Mouse (Mus musculus) MEL (cell line): ENCODE measurements around the gene Rab4b. TPM values are rescaled to one million over a fixed set of nuclear protein-coding genes. Genes with fewer than 3 reads are reported as not detected.

Source experiments
- DNase-seq: peaks from one replicate; pipeline ENCODE4 v3.0.0; 2011; ENCODE audit warnings: low read depth, low spot score
- H3K27ac ChIP-seq: 2 replicates; pipeline ENCODE4 v1.5.1; 2012; ENCODE audit warnings: low read depth, mild to moderate bottlenecking, control low read depth, low read length, moderate library complexity; ENCODE audit not compliant: control insufficient read depth
- H3K27me3 ChIP-seq, 2 experiments: fragments of 150-350 bp in 1 of 2; sonication (generic) in 1 of 2; 2 replicates each; pipeline ENCODE4 v1.6.1; 2012; ENCODE audit warnings: low read length in 2 of 2, mild to moderate bottlenecking in 2 of 2, improper control_type of control experiment in 1 of 2, moderate library complexity in 1 of 2; ENCODE audit not compliant: insufficient read depth in 2 of 2, control insufficient read depth in 1 of 2
- H3K36me3 ChIP-seq, 2 experiments: 2 replicates each; pipeline ENCODE4 v1.6.1; 2012 to 2014; ENCODE audit warnings: low read length in 2 of 2, improper control_type of control experiment in 1 of 2, inconsistent platforms in 1 of 2, mild to moderate bottlenecking in 1 of 2; ENCODE audit not compliant: insufficient read depth in 2 of 2, control insufficient read depth in 1 of 2
- H3K4me1 ChIP-seq, 2 experiments: fragments of 150-350 bp in 1 of 2; sonication (generic) in 1 of 2; 2 replicates each; pipeline ENCODE4 v1.6.1; 2012; ENCODE audit warnings: low read length in 2 of 2, improper control_type of control experiment in 1 of 2, mild to moderate bottlenecking in 1 of 2; ENCODE audit not compliant: insufficient read depth in 2 of 2, control insufficient read depth in 1 of 2
- H3K4me3 ChIP-seq, 2 experiments: fragments of 150-350 bp in 1 of 2; sonication (generic) in 1 of 2; 2 replicates each; pipeline ENCODE4 v1.5.1; 2012; ENCODE audit warnings: low read depth in 2 of 2, low read length in 2 of 2, mild to moderate bottlenecking in 2 of 2, moderate library complexity in 2 of 2, control low read depth in 1 of 2, improper control_type of control experiment in 1 of 2; ENCODE audit not compliant: control insufficient read depth in 1 of 2, insufficient read depth in 1 of 2
- H3K79me2 ChIP-seq: 2 replicates; pipeline ENCODE4 v1.6.1; 2012; ENCODE audit warnings: mild to moderate bottlenecking, low read length, moderate library complexity; ENCODE audit not compliant: control insufficient read depth, poor library complexity, insufficient read depth
- H3K9ac ChIP-seq: 2 replicates; pipeline ENCODE4 v1.6.1; 2012; ENCODE audit warnings: low read depth, mild to moderate bottlenecking, control low read depth, low read length, moderate library complexity; ENCODE audit not compliant: control insufficient read depth, poor library complexity, severe bottlenecking
- H3K9me3 ChIP-seq: fragments of 150-350 bp; sonication (generic); replicated peaks from 2 replicates; pipeline ENCODE4 v1.6.1; 2012; ENCODE audit warnings: mild to moderate bottlenecking, low read length, improper control_type of control experiment, moderate library complexity; ENCODE audit not compliant: insufficient read depth
- CTCF ChIP-seq, 3 experiments: IDR thresholded peaks in 2 of 3; conservative IDR thresholded peaks in 1 of 3; 2 replicates each; pipeline ENCODE4 v1.5.1; 2011 to 2012; ENCODE audit warnings: low read length in 3 of 3, low read depth in 2 of 3, mild to moderate bottlenecking in 2 of 3, improper control_type of control experiment in 1 of 3, inconsistent platforms in 1 of 3, mixed read lengths in 1 of 3, moderate library complexity in 1 of 3; ENCODE audit not compliant: control insufficient read depth in 1 of 3, insufficient read depth in 1 of 3, poor library complexity in 1 of 3, severe bottlenecking in 1 of 3
- E2F4 ChIP-seq: IDR thresholded peaks from 2 replicates; pipeline ENCODE4 v1.6.1; 2011; ENCODE audit warnings: low read depth, low read length, improper control_type of control experiment, borderline replicate concordance
- ELF1 ChIP-seq: IDR thresholded peaks from 2 replicates; pipeline ENCODE4 v1.6.1; 2014; ENCODE audit warnings: low read depth, mild to moderate bottlenecking, inconsistent platforms, low read length, improper control_type of control experiment, moderate library complexity
- EP300 ChIP-seq, 2 experiments: IDR thresholded peaks; 2 replicates each; pipeline ENCODE4 v1.6.1; 2011; ENCODE audit warnings: improper control_type of control experiment in 2 of 2, low read length in 2 of 2, low read depth in 1 of 2, mild to moderate bottlenecking in 1 of 2
- GABPA ChIP-seq: IDR thresholded peaks from 2 replicates; pipeline ENCODE4 v1.6.1; 2012; ENCODE audit warnings: low read depth, mild to moderate bottlenecking, inconsistent platforms, low read length, improper control_type of control experiment, moderate library complexity
- HCFC1 ChIP-seq: IDR thresholded peaks from 2 replicates; pipeline ENCODE4 v1.6.1; 2012; ENCODE audit warnings: low read depth, mild to moderate bottlenecking, inconsistent platforms, low read length, improper control_type of control experiment, moderate library complexity
- JUND ChIP-seq: IDR thresholded peaks from 2 replicates; pipeline ENCODE4 v1.6.1; 2011; ENCODE audit warnings: low read depth, mild to moderate bottlenecking, improper control_type of control experiment, low read length
- MAX ChIP-seq: IDR thresholded peaks from 2 replicates; pipeline ENCODE4 v1.6.1; 2011; ENCODE audit warnings: low read length, improper control_type of control experiment
- MXI1 ChIP-seq: IDR thresholded peaks from 2 replicates; pipeline ENCODE4 v1.6.1; 2011; ENCODE audit warnings: mild to moderate bottlenecking, low read depth, low read length, improper control_type of control experiment
- NELFE ChIP-seq: IDR thresholded peaks from 2 replicates; pipeline ENCODE4 v1.6.1; 2011; ENCODE audit warnings: low read depth, low read length, improper control_type of control experiment
- NRF1 ChIP-seq: IDR thresholded peaks from 2 replicates; pipeline ENCODE4 v1.6.1; 2014; ENCODE audit warnings: low read depth, mild to moderate bottlenecking, inconsistent platforms, low read length, improper control_type of control experiment, moderate library complexity; ENCODE audit not compliant: poor library complexity, insufficient read depth, severe bottlenecking
- POLR2A ChIP-seq, 2 experiments: IDR thresholded peaks; 2 replicates each; pipeline ENCODE4 v1.6.1; 2011 to 2012; ENCODE audit warnings: low read length in 2 of 2, mild to moderate bottlenecking in 2 of 2, control low read depth in 1 of 2, improper control_type of control experiment in 1 of 2, low read depth in 1 of 2, moderate library complexity in 1 of 2; ENCODE audit not compliant: control insufficient read depth in 1 of 2, insufficient read depth in 1 of 2, poor library complexity in 1 of 2
- POLR2AphosphoS5 ChIP-seq: IDR thresholded peaks from 2 replicates; pipeline ENCODE4 v1.6.1; 2012; ENCODE audit warnings: low read depth, borderline replicate concordance, mild to moderate bottlenecking, inconsistent platforms, low read length, moderate library complexity, mixed read lengths
- RAD21 ChIP-seq: IDR thresholded peaks from 2 replicates; pipeline ENCODE4 v1.6.1; 2011; ENCODE audit warnings: mild to moderate bottlenecking, low read depth, low read length, improper control_type of control experiment
- RCOR1 ChIP-seq: IDR thresholded peaks from 2 replicates; pipeline ENCODE4 v1.6.1; 2012; ENCODE audit warnings: low read depth, mild to moderate bottlenecking, inconsistent platforms, low read length, improper control_type of control experiment
- SIN3A ChIP-seq: IDR thresholded peaks from 2 replicates; pipeline ENCODE4 v1.6.1; 2012; ENCODE audit warnings: low read length, improper control_type of control experiment, inconsistent platforms
- SMC3 ChIP-seq: IDR thresholded peaks from 2 replicates; pipeline ENCODE4 v1.6.1; 2011; ENCODE audit warnings: low read depth, low read length, improper control_type of control experiment
- TAL1 ChIP-seq: IDR thresholded peaks from 2 replicates; pipeline ENCODE4 v1.6.1; 2012; ENCODE audit warnings: mild to moderate bottlenecking, inconsistent platforms, low read length, moderate library complexity, mixed read lengths
- TCF12 ChIP-seq: IDR thresholded peaks from 2 replicates; pipeline ENCODE4 v1.6.1; 2014; ENCODE audit warnings: low read depth, mild to moderate bottlenecking, inconsistent platforms, low read length, improper control_type of control experiment, moderate library complexity
- UBTF ChIP-seq: IDR thresholded peaks from 2 replicates; pipeline ENCODE4 v1.6.1; 2012; ENCODE audit warnings: low read depth, mild to moderate bottlenecking, inconsistent platforms, low read length, improper control_type of control experiment, moderate library complexity, borderline replicate concordance; ENCODE audit not compliant: insufficient read depth
- USF1 ChIP-seq: IDR thresholded peaks from 2 replicates; pipeline ENCODE4 v1.6.1; 2014; ENCODE audit warnings: low read depth, mild to moderate bottlenecking, inconsistent platforms, low read length, improper control_type of control experiment, moderate library complexity
- USF2 ChIP-seq, 2 experiments: IDR thresholded peaks; 2 replicates each; pipeline ENCODE4 v1.6.1; 2011 to 2012; ENCODE audit warnings: improper control_type of control experiment in 2 of 2, low read length in 2 of 2, borderline replicate concordance in 1 of 2, inconsistent platforms in 1 of 2, low read depth in 1 of 2, mild to moderate bottlenecking in 1 of 2; ENCODE audit not compliant: insufficient read depth in 1 of 2
- ZMIZ1 ChIP-seq: IDR thresholded peaks from 2 replicates; pipeline ENCODE4 v1.6.1; 2012; ENCODE audit warnings: low read depth, mild to moderate bottlenecking, inconsistent platforms, low read length, improper control_type of control experiment, moderate library complexity
- ZNF384 ChIP-seq: IDR thresholded peaks from 2 replicates; pipeline ENCODE4 v1.6.1; 2012; ENCODE audit warnings: low read depth, mild to moderate bottlenecking, inconsistent platforms, low read length, improper control_type of control experiment
- polyA plus RNA-seq, 2 experiments: library from polyadenylated mRNA; stranded (reverse) in 1 of 2; unstranded in 1 of 2; fragments of >175 nt in 1 of 2; fragments of >200 nt in 1 of 2; gene quantifications; 2 replicates each; pipeline versions ENCODE4 v1.2.1 to v1.2.4; 2012; ENCODE audit warnings: low replicate concordance in 2 of 2, low read depth in 1 of 2; ENCODE audit not compliant: insufficient read length in 2 of 2, insufficient read depth in 1 of 2, missing spikeins in 1 of 2
- total RNA-seq: library from RNA; depleted of rRNA; stranded (reverse); fragments of 300-350 nt; gene quantifications from 2 replicates; pipeline ENCODE4 v1.2.3, GENCODE M21; 2012

Gene Rab4b
- total and polyA plus RNA-seq, 3 experiments: 6.7 to 32.6 TPM; not detected in 1

GRCm38 (mm10) chr7:27165007-27165655 is 13.6 kb downstream of the Rab4b start:
- H3K9me3 ChIP-seq: no peaks in the 10 kb centered on the region
- H3K4me3 ChIP-seq: peak overlapping the region in 1 of 2 experiments; percentile 90; a peak in 2 of 4 replicates
- H3K79me2 ChIP-seq: peaks cover 11% of the 10 kb centered on the region
- peaks cover 0 to 3% of the 10 kb centered on the region in 2 experiments; a peak in 1 of 4 replicates for H3K36me3 ChIP-seq
- no peak overlapping the region for H3K27ac ChIP-seq
- H3K9ac ChIP-seq: peak overlapping the region; percentile 90
- no peak for DNase-seq
- no peaks in the 10 kb centered on the region for H3K27me3 ChIP-seq
- TF ChIP-seq USF2 (IDR thresholded peaks at IDR 0.05; ENCODE audit: borderline replicate concordance in 1 of 2, insufficient read depth in 1 of 2, low read depth in 1 of 2, low read length in 2 of 2) (no peak), POLR2A (IDR thresholded peaks at IDR 0.05; ENCODE audit: control insufficient read depth in 1 of 2, insufficient read depth in 1 of 2, low read depth in 1 of 2, low read length in 2 of 2, poor library complexity in 1 of 2) (0 out of 4 replicates have a peak, but pooled peaks of 1 of the 2 experiments have one; percentile 32), SMC3 (no peak), NRF1 (no peak), ELF1 (no peak)
- H3K4me1 ChIP-seq: peaks cover 7 to 10% of the 10 kb centered on the region in 2 experiments; a peak in 3 of 4 replicates

DNA sequence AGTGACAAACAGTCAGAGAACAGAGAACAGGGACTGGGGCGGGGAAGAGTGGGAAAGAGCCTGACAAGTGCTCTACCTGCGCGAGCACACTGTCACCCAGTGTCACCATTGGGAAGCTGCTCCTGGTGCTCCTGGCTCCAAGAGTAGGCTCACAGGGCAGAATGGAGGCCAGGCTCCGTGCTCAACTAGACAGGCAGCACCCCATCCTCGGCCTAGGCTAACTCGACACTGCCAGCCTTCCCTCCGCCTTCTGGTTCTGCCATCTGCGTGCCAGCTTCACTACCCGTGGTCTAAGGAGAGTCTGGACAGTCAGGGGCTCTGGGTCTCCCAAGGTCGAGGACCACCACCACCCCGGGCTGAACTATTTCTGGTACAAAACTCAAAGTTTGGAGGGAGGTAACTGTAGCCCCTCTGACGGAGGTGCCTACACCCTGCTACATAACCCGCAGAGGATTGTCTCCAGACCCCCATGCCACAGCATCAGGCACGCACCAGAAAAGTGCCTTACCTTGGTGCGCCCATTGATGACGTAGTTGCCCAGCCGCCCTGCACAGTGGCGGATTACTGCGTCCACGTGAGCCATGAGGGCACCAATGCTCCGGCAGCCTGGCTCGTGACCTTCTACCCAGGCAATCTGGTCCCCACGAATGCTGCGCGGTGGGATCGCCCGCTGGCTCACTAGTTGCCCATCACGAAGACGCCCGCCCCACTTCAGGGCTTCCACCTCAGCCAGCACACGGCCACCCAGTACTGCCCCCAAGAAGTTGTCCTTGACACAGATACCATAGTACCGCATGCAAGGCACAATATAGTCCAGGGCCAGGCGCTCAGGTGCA is 14.4 kb downstream of the Rab4b start:
- Histone ChIP-seq H3K4me1 (peaks cover 7 to 10% of the 10 kb centered on the region in 2 experiments; a peak in 3 of 4 replicates), H3K36me3 (peaks cover 0 to 3% of the 10 kb centered on the region in 2 experiments; a peak in 1 of 4 replicates), H3K9ac (no peak overlapping the region), H3K27ac (no peak overlapping the region), H3K27me3 (no peaks in the 10 kb centered on the region), H3K79me2 (peaks cover 11% of the 10 kb centered on the region), H3K4me3 (no peak overlapping the region), H3K9me3 (no peaks in the 10 kb centered on the region)
- DNase-seq: no peak
- no peak for TF ChIP-seq UBTF
- no peak for TF ChIP-seq EP300 (IDR thresholded peaks at IDR 0.05; ENCODE audit: low read depth in 1 of 2, low read length in 2 of 2)
- TF ChIP-seq RCOR1: no peak
- no peak for TF ChIP-seq E2F4
- TF ChIP-seq RAD21: no peak
- no peak for TF ChIP-seq TCF12
- no peak for TF ChIP-seq ZMIZ1
- no peak for TF ChIP-seq HCFC1
- no peak for TF ChIP-seq TAL1
- TF ChIP-seq MXI1: no peak
- TF ChIP-seq ZNF384: no peak
- no peak for TF ChIP-seq GABPA
- no peak for TF ChIP-seq POLR2AphosphoS5
- TF ChIP-seq CTCF (IDR thresholded peaks at IDR 0.05 in 2 of 3, conservative IDR thresholded peaks at IDR 0.05 in 1 of 3; ENCODE audit: control insufficient read depth in 1 of 3, insufficient read depth in 1 of 3, low read depth in 2 of 3, low read length in 3 of 3, poor library complexity in 1 of 3, severe bottlenecking in 1 of 3): no peak
- no peak for TF ChIP-seq JUND
- no peak for TF ChIP-seq SIN3A
- TF ChIP-seq MAX: no peak
- no peak for TF ChIP-seq USF1
- no peak for TF ChIP-seq NELFE
